Comparison of ENCODE assay signal across 8 mouse cellular contexts in genomic region chr2:137942753-137943152, GRCm38 (mm10).
DNase-seq lines count a peak whose midpoint lies in the region; ATAC-seq and TF ChIP-seq lines count a peak whose summit lies in the region.

No protein-coding gene starts in this region.

- peak; percentile 68 for ATAC-seq in forebrain, embryonic 11.5 days (replicated peaks; ENCODE audit: low FRiP score)
- peak; percentile 45; the same call in 1 of the 2 replicates for ATAC-seq in lung, embryonic 15.5 days (ENCODE audit: borderline replicate concordance, extremely low read depth, low FRiP score, low TSS enrichment)

- no peaks in the 10 kb centered on the region for H3K9me3 ChIP-seq in ES-E14 (ENCODE audit: control insufficient read depth, insufficient read depth, low read depth, low read length)
- H3K9me3 ChIP-seq in forebrain, embryonic 11.5 days (ENCODE audit: control insufficient read depth, low read length), result no peaks in the 10 kb centered on the region
- H3K9me3 ChIP-seq in lung, embryonic 15.5 days, result no peaks in the 10 kb centered on the region

- no peak for TF ChIP-seq POLR2A in brain, embryonic 14.5 days (IDR thresholded peaks at IDR 0.05; ENCODE audit: borderline replicate concordance, extremely low read depth, insufficient read depth, insufficient read length, poor library complexity, severe bottlenecking)

- 9% methylated on average over 7 of the region's 7 CpGs for whole genome bisulfite sequencing in forebrain, embryonic 11.5 days
- 4% methylated on average over 7 of the region's 7 CpGs for WGBS in lung, embryonic 15.5 days

- H3K36me3 ChIP-seq in ES-E14 (ENCODE audit: control insufficient read depth, insufficient read depth, low read length, poor library complexity, severe bottlenecking), result no peaks in the 10 kb centered on the region
- H3K36me3 ChIP-seq in forebrain, embryonic 11.5 days (ENCODE audit: control insufficient read depth, insufficient read depth, low read length), result no peaks in the 10 kb centered on the region
- no peaks in the 10 kb centered on the region for H3K36me3 ChIP-seq in lung, embryonic 15.5 days

- DNase-seq in ES-E14 (ENCODE audit: low read depth, low spot score), result peak; percentile 69
- DNase-seq in brain, embryonic 14.5 days (ENCODE audit: low read depth), result peak; percentile 94
- DNase-seq in forebrain, embryonic 11.5 days (ENCODE audit: low spot score), result peak; percentile 82
- DNase-seq in heart, postnatal 36 days, result peak; percentile 74 to 79
- DNase-seq in layer of hippocampus, adult 2 months (ENCODE audit: low spot score in 2 of 2), result peak; percentile 87 to 91
- peak; percentile 59 for DNase-seq in retina, adult 2 months (ENCODE audit: low read depth, low spot score)
- DNase-seq in urinary bladder, postnatal 4 days (ENCODE audit: low spot score in 2 of 2), result peak; percentile 59 to 74

- intact Hi-C loops in heart, postnatal 36 days (cut with DNase I), result loop anchor here (2.0 to 10.0 kb wide), 6 partner anchors 210 to 1794 kb away; partner anchors contain the start of gene Jag1

- in situ Hi-C loops in ES-E14 (cut with MboI; ENCODE audit: low sequenced_read_pairs in 2 of 2, unreplicated experiment in 2 of 2), result loop anchor here in 1 of 2 experiments (25.0 kb wide), 1 partner anchor 830 kb away; the partner anchor contains the start of gene Jag1

- H3K9ac ChIP-seq in ES-E14 (ENCODE audit: insufficient read depth, low read depth, low read length, poor library complexity, severe bottlenecking), result no peak overlapping the region
- H3K9ac ChIP-seq in forebrain, embryonic 11.5 days (ENCODE audit: low read length), result no peak overlapping the region
- no peak overlapping the region for H3K9ac ChIP-seq in lung, embryonic 15.5 days

- H3K4me3 ChIP-seq in ES-E14 (ENCODE audit: insufficient read depth in 1 of 2, low read depth in 1 of 2, low read length in 2 of 2, poor library complexity in 1 of 2, severe bottlenecking in 1 of 2), result no peak overlapping the region
- H3K4me3 ChIP-seq in forebrain, embryonic 11.5 days (ENCODE audit: low read depth, low read length), result no peak overlapping the region
- H3K4me3 ChIP-seq in layer of hippocampus, adult 2 months, result no peak overlapping the region
- no peak overlapping the region for H3K4me3 ChIP-seq in lung, embryonic 15.5 days

- H3K4me1 ChIP-seq in ES-E14 (ENCODE audit: control insufficient read depth in 2 of 2, insufficient read depth in 2 of 2, low read length in 2 of 2, poor library complexity in 1 of 2), result peaks cover 0 to 2% of the 10 kb centered on the region in 2 experiments; a peak in 1 of 4 replicates
- peaks cover 3% of the 10 kb centered on the region; the same call in 1 of the 2 replicates for H3K4me1 ChIP-seq in forebrain, embryonic 11.5 days (replicated peaks; ENCODE audit: control insufficient read depth, insufficient read depth, low read length)
- H3K4me1 ChIP-seq in lung, embryonic 15.5 days, result peaks cover 6% of the 10 kb centered on the region; the same call in 1 of the 2 replicates

- no peak overlapping the region for H3K27ac ChIP-seq in ES-E14 (ENCODE audit: insufficient read depth, low read depth, low read length, poor library complexity, severe bottlenecking)
- no peak overlapping the region for H3K27ac ChIP-seq in forebrain, embryonic 11.5 days (ENCODE audit: low read depth, low read length)
- no peak overlapping the region for H3K27ac ChIP-seq in layer of hippocampus, adult 2 months
- H3K27ac ChIP-seq in lung, embryonic 15.5 days, result no peak overlapping the region

- no peak overlapping the region for H3K4me2 ChIP-seq in forebrain, embryonic 11.5 days (ENCODE audit: low read depth, low read length, severe bottlenecking)
- H3K4me2 ChIP-seq in lung, embryonic 15.5 days, result no peak overlapping the region

- no peaks in the 10 kb centered on the region; the same call in 1 of the 2 replicates for H3K27me3 ChIP-seq in forebrain, embryonic 11.5 days (ENCODE audit: control insufficient read depth, insufficient read depth, low read length)
- no peaks in the 10 kb centered on the region for H3K27me3 ChIP-seq in lung, embryonic 15.5 days

- TF ChIP-seq CTCF in brain, embryonic 14.5 days (IDR thresholded peaks at IDR 0.05; ENCODE audit: borderline replicate concordance, extremely low read depth, insufficient read depth, insufficient read length), result peak; percentile 76; the same call in 1 of the 2 replicates
- TF ChIP-seq CTCF in layer of hippocampus, adult 2 months (conservative IDR thresholded peaks at IDR 0.05), result peak; percentile 93

TF ChIP-seq in ES-E14, 5 proteins besides CTCF, POLR2A, EP300 and RAD21:
- TF ChIP-seq CHD2 (IDR thresholded peaks at IDR 0.05; ENCODE audit: low read depth, low read length), result no peak
- peak; percentile 74; the same call in 1 of the 2 replicates for TF ChIP-seq ZC3H11A (IDR thresholded peaks at IDR 0.05; ENCODE audit: borderline replicate concordance, low read depth, low read length)
